Mouse (Mus musculus) kidney, adult 2 months (tissue): Measurements from ENCODE around the gene Olfr961. TPM values are rescaled to one million over a fixed set of nuclear protein-coding genes. Genes with fewer than 3 reads are reported as not detected.

Source experiments
- DNase-seq: peaks from one replicate; pipeline ENCODE4 v3.0.0; 2021
- H3K27ac ChIP-seq: fragments of 200-500 bp; 2 replicates; pipeline ENCODE4 v1.5.1; 2012; ENCODE audit warnings: low read depth, low read length, control low read depth, inconsistent platforms; ENCODE audit not compliant: insufficient read depth
- H3K27me3 ChIP-seq: fragments of 200-500 bp; replicated peaks from 2 replicates; pipeline ENCODE4 v1.6.1; 2012; ENCODE audit warnings: mild to moderate bottlenecking, moderate library complexity, low read length, inconsistent platforms; ENCODE audit not compliant: control insufficient read depth, insufficient read depth
- H3K36me3 ChIP-seq: fragments of 200-500 bp; 2 replicates; pipeline ENCODE4 v1.6.1; 2012; ENCODE audit warnings: mild to moderate bottlenecking, moderate library complexity, low read length, inconsistent platforms; ENCODE audit not compliant: control insufficient read depth, insufficient read depth
- H3K4me1 ChIP-seq: fragments of 200-500 bp; 2 replicates; pipeline ENCODE4 v1.6.1; 2011; ENCODE audit warnings: low read length; ENCODE audit not compliant: control insufficient read depth, insufficient read depth
- H3K4me3 ChIP-seq: fragments of 200-500 bp; 2 replicates; pipeline ENCODE4 v1.5.1; 2011; ENCODE audit warnings: mild to moderate bottlenecking, low read depth, low read length, control low read depth; ENCODE audit not compliant: insufficient read depth
- CTCF ChIP-seq: fragments of 200-500 bp; conservative IDR thresholded peaks from 2 replicates; pipeline ENCODE4 v1.5.1; 2011; ENCODE audit warnings: low read depth, mild to moderate bottlenecking, control low read depth, low read length, moderate library complexity, mixed read lengths; ENCODE audit not compliant: insufficient read depth, insufficient read length
- POLR2A ChIP-seq: fragments of 200-500 bp; IDR thresholded peaks from one replicate; pipeline ENCODE4 v1.6.1; 2011; ENCODE audit warnings: low read depth, low read length, control low read depth
- WGBS: fragments of 180-500 bp; shearing (Covaris S2); methylation state at CpG from one replicate; pipeline ENCODE4 v1.1.7; 2018; 5-methylcytosine and 5-hydroxymethylcytosine counted together
- polyA plus RNA-seq: library from polyadenylated mRNA; depleted of rRNA; stranded (reverse); fragments of >200 nt; gene quantifications from 2 replicates; pipeline ENCODE4 v1.2.3, GENCODE M21; 2012; rRNA removed

The Olfr961 gene
- polyA plus RNA-seq, 1 experiment: not detected

DNA sequence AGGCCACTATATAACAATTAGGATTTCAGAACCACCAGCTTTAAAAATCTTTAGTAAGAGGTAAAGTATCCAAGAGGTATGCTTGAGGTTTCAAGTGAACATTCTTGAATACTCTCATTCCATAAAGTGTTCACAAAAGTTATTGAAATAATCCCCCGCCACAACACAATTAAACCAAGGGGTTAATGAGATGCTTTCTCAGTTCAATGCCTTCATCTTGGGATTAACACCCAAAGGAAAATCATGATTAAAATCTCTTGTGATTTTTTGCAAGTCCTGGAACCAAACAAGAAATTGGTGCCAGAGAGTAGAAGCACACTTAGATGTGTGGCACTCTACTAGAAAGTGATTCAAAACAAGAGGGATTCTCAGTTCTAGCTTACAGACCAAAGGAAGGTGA is 22.0 kb downstream of the Olfr961 start, which contains the start of gene Olfr963:
Olfr963 (plus strand) TSS at position 301 of the 400 bp plus-strand sequence.
- DNase-seq: no peak
- Histone ChIP-seq H3K4me3 (no peak within 1 kb of the TSS), H3K4me1 (no peaks in the 10 kb centered on the region), H3K27me3 (no peaks in the 10 kb centered on the region), H3K36me3 (no peaks in the 10 kb centered on the region), H3K27ac (no peak within 1 kb of the TSS)
- 83% methylated on average over 1 of the region's 1 CpGs for WGBS
- no peak for TF ChIP-seq POLR2A
- TF ChIP-seq CTCF: no peak

DNA sequence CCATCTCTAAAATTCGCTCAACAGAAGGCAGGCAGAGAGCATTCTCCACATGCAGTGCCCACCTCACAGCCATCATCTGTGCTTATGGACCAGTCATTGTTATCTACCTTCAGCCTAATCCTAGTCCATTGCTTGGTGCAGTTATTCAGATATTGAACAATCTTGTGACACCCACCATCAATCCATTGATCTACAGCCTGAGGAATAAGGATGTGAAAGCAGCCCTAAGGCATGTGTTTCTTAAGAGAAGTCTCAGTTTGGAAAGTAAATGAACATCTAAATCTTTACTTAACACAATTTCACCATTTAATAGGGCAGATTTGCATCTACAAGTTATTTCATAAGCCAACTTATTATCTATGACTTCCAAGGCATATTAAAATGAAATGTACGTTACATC is 24.8 kb downstream of the Olfr961 start:
- no peaks in the 10 kb centered on the region for H3K36me3 ChIP-seq
- 81% methylated on average over 2 of the region's 2 CpGs for WGBS
- no peak overlapping the region for H3K27ac ChIP-seq
- no peaks in the 10 kb centered on the region for H3K4me1 ChIP-seq
- TF ChIP-seq POLR2A (no peak), CTCF (no peak)
- no peak for DNase-seq
- no peaks in the 10 kb centered on the region for H3K27me3 ChIP-seq
- no peak overlapping the region for H3K4me3 ChIP-seq

DNA sequence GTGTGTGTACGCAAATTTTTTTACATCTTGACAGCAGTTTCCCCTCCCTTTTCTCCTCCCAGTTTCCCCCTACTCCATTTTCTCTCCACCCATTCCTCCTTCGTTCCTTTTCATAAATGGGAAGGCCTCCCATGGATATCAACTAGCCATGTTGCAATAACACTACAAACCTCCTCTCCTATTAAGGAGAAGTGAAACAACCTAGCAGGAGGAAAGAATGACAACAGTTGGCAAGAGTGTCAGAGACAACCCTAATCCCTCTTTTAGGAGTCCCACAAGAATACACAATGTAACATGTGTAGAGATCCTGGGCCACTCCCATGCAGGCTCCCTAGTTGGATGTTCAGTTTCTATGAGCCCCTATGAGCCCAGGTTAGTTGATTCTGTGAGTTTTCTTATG is 29.9 kb downstream of the Olfr961 start:
- Histone ChIP-seq H3K4me3 (no peak overlapping the region), H3K4me1 (no peaks in the 10 kb centered on the region), H3K36me3 (no peaks in the 10 kb centered on the region), H3K27me3 (no peaks in the 10 kb centered on the region), H3K27ac (no peak overlapping the region)
- 69% methylated on average over 2 of the region's 2 CpGs for WGBS
- DNase-seq: no peak
- no peak for TF ChIP-seq POLR2A
- TF ChIP-seq CTCF: no peak

DNA sequence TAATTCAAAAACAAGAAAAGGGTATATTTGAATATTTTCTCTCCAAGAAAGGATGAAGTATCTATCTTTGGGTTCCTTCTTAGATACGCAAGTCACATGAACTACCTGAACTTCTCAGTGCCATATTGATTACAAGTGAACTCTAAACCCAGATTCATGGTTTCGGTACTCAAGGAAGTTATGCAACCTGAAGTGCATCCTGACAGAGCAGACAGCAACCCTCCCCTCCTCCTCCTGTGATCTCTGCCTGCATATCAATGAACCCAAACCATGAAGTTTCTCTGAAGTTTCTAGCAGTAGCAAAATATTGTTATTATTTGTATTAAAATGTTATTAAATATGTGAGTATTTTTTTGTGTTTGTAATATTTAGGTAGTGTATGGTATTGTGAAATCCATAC is 33.7 kb downstream of the Olfr961 start:
- no peak overlapping the region for H3K4me3 ChIP-seq
- no peaks in the 10 kb centered on the region for H3K36me3 ChIP-seq
- no peaks in the 10 kb centered on the region for H3K4me1 ChIP-seq
- 91% methylated on average over 2 of the region's 2 CpGs for WGBS
- H3K27ac ChIP-seq: no peak overlapping the region
- DNase-seq: no peak
- no peaks in the 10 kb centered on the region for H3K27me3 ChIP-seq
- TF ChIP-seq POLR2A: no peak
- TF ChIP-seq CTCF: no peak

DNA sequence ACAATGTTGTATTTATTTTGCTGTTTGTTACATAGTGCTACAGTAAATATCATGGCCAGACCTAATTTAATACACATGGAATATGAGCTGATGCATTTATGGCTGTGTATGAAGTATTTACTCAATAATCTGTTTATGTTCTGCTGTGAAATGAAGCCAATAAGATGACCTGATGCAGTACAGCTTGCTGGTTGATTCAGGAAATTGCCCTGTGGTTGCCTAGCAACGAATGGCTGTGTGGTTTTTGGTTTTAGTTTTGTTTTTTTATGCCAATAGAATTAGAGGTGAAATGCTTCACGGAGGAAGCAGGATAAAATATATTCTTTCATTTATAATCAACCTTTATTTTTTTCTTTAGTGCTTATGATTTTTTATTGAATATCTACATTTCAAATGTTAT is 34.4 kb downstream of the Olfr961 start:
- WGBS: 60% methylated on average over 2 of the region's 2 CpGs
- Histone ChIP-seq H3K4me3 (no peak overlapping the region), H3K27me3 (no peaks in the 10 kb centered on the region), H3K36me3 (no peaks in the 10 kb centered on the region), H3K27ac (no peak overlapping the region), H3K4me1 (no peaks in the 10 kb centered on the region)
- no peak for DNase-seq
- TF ChIP-seq POLR2A (no peak), CTCF (no peak)

Other genes starting within 250 kb of the Olfr961 start
- gene Olfr952, start 217.9 kb upstream of the Olfr961 start, polyA plus RNA-seq: not detected in 2 replicates
- gene Olfr954, start 188.4 kb upstream of the Olfr961 start, polyA plus RNA-seq: not detected in 2 replicates
- gene Olfr955, start 173.1 kb upstream of the Olfr961 start, polyA plus RNA-seq: not detected in 2 replicates
- not detected in 2 replicates for gene Olfr44, start 151.1 kb upstream of the Olfr961 start, polyA plus RNA-seq
- gene Olfr957, start 129.3 kb upstream of the Olfr961 start, polyA plus RNA-seq: not detected in 2 replicates
- not detected in 2 replicates for gene Olfr958, start 91.0 kb upstream of the Olfr961 start, polyA plus RNA-seq
- gene Olfr959, start 69.5 kb upstream of the Olfr961 start, polyA plus RNA-seq: not detected in 2 replicates
- 0.27 and 0.31 TPM in 2 replicates for gene AW551984, start 40.7 kb upstream of the Olfr961 start, polyA plus RNA-seq
- not detected in 2 replicates for gene Olfr148, start 34.4 kb upstream of the Olfr961 start, polyA plus RNA-seq
- not detected in 2 replicates for gene Olfr960, start 23.7 kb upstream of the Olfr961 start, polyA plus RNA-seq
- gene Olfr963, start 22.1 kb downstream of the Olfr961 start, polyA plus RNA-seq: not detected in 2 replicates
- not detected in 2 replicates for gene Olfr149, start 62.0 kb downstream of the Olfr961 start, polyA plus RNA-seq
- not detected in 2 replicates for gene Olfr965, start 66.3 kb downstream of the Olfr961 start, polyA plus RNA-seq
- gene Olfr150, start 85.9 kb downstream of the Olfr961 start, polyA plus RNA-seq: not detected in 2 replicates
- gene Olfr967, start 101.2 kb downstream of the Olfr961 start, polyA plus RNA-seq: not detected in 2 replicates
- gene Olfr968, start 138.2 kb downstream of the Olfr961 start, polyA plus RNA-seq: not detected in 2 replicates
- not detected in 2 replicates for gene Olfr969, start 145.9 kb downstream of the Olfr961 start, polyA plus RNA-seq
- gene Olfr970, start 163.8 kb downstream of the Olfr961 start, polyA plus RNA-seq: not detected in 2 replicates
- not detected in 2 replicates for gene Olfr971, start 191.8 kb downstream of the Olfr961 start, polyA plus RNA-seq
- not detected in 2 replicates for gene Olfr972, start 221.3 kb downstream of the Olfr961 start, polyA plus RNA-seq